Mouse (Mus musculus): ENCODE results near the gene Babam2.

DNA sequence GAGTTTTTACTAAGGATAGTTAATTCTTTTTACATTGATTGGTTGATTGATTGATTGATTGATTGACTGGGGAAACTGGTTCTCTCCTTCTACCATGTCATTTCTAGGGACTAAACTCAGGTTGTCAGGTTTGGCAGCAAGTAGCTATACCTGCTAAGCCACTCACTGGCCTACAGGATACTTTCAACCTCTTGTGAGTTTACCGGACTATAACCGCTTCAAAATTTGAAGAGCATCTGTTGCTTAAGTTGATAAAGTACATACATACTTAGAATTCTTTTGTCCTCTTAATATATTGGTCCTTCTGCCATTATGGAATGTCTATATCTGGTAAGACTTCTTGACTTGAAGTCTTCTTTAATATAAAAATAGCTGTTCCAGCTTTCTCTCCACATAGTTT is 363.0 kb downstream of the Babam2 start:
- TF ChIP-seq CTCF (IDR thresholded peaks at IDR 0.05; ENCODE audit: control insufficient read depth, insufficient read depth, low read length), result no peak
- TF ChIP-seq POLR2A (IDR thresholded peaks at IDR 0.05; ENCODE audit: borderline replicate concordance, control insufficient read depth, low read depth, low read length), result no peak

All from bone marrow, adult 2 months (tissue).